Mouse (Mus musculus) stomach, embryonic 15.5 days (tissue): Measurements from ENCODE around the gene Tapbp. TPM values are rescaled to one million over a fixed set of nuclear protein-coding genes. Genes with fewer than 3 reads are reported as not detected.
A peak's percentile ranks its signal among the peaks of the same experiment; 100 is the strongest.

Source experiments
- ATAC-seq: fragments of 200-750 bp; cut with Nextera tagmentation; 2 replicates; pipeline ENCODE4 v1.8.0; 2017; ENCODE audit warnings: low read depth, moderate number of reproducible peaks, moderate TSS enrichment; ENCODE audit not compliant: insufficient read depth, low FRiP score
- H3K27ac ChIP-seq: fragments of 300-500 bp; sonication (generic); 2 replicates; pipeline ENCODE4 v1.5.1; 2015; ENCODE audit warnings: mild to moderate bottlenecking, inconsistent platforms
- H3K27me3 ChIP-seq: fragments of 300-500 bp; sonication (generic); replicated peaks from 2 replicates; pipeline ENCODE4 v1.6.1; 2015; ENCODE audit warnings: inconsistent platforms
- H3K36me3 ChIP-seq: fragments of 300-500 bp; sonication (generic); 2 replicates; pipeline ENCODE4 v1.6.1; 2015; ENCODE audit warnings: inconsistent platforms
- H3K4me1 ChIP-seq: fragments of 300-500 bp; sonication (generic); 2 replicates; pipeline ENCODE4 v1.6.1; 2015; ENCODE audit warnings: inconsistent platforms
- H3K4me2 ChIP-seq: fragments of 300-500 bp; sonication (generic); 2 replicates; pipeline ENCODE4 v1.6.1; 2015; ENCODE audit warnings: mild to moderate bottlenecking, inconsistent platforms
- H3K4me3 ChIP-seq: fragments of 300-500 bp; sonication (generic); replicated peaks from 2 replicates; pipeline ENCODE4 v1.5.1; 2015; ENCODE audit warnings: inconsistent platforms
- H3K9ac ChIP-seq: fragments of 300-500 bp; sonication (generic); 2 replicates; pipeline ENCODE4 v1.6.1; 2015; ENCODE audit warnings: inconsistent platforms
- H3K9me3 ChIP-seq: fragments of 300-500 bp; sonication (generic); 2 replicates; pipeline ENCODE4 v1.6.1; 2016; ENCODE audit warnings: inconsistent platforms
- WGBS: fragments of 180-500 bp; shearing (Covaris S2); methylation state at CpG from one replicate; pipeline ENCODE4 v1.1.7; 2015; 5-methylcytosine and 5-hydroxymethylcytosine counted together
- microRNA-seq: library from miRNA; unstranded; fragments of <30 nt; microRNA quantifications from one replicate; pipeline ENCODE4, GENCODE M21; 2016
- polyA plus RNA-seq: library from polyadenylated mRNA; unstranded; fragments of >200 nt; fragmentation: Nextera tagmentation; extraction: Ambion mirVana; gene quantifications from 2 replicates; pipeline ENCODE4 v1.2.1, GENCODE M21; 2015

The Tapbp gene
- polyA plus RNA-seq, 1 experiment from 2014 or later, result 50.1 TPM

DNA sequence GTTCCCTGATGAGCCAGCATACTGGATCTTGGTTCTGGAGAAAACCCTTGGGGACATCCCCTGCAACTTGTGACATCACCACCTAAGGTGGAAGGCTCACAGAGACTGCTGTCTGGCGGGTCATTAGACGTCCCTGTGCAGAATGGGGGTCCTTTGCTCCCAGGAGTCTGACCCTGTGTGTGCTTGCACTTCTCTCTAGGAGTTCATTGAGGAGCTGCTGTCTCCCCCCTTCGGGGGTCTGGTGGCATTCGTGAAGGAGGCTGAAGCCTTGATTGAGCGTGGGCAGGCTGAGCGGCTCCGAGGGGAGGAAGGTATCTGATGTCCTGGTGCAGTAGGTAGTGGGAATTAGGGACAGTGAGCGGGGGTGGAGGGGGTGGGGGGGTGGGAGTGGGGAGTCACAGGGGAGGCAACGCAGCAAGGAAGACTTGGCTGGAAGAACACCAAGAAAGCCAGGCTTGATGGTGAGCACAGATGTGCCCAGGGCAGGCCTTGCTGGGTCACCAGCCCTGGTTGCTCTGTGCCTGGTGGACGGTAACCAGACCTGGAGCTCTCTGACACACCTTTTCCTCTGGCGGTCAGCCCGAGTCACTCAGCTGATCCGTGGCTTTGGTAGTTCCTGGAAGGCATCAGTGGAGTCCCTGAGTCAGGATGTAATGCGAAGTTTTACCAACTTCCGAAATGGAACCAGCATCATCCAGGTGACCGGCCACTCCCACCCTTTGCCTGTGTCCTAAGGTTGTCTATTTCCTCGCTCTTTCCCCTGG, 49.6 kb downstream of the Tapbp start:
- Histone ChIP-seq H3K4me3 (no peak overlapping the region), H3K4me2 (no peak overlapping the region), H3K9ac (no peak overlapping the region), H3K9me3 (no peaks in the 10 kb centered on the region), H3K27ac (no peak overlapping the region), H3K36me3 (peaks cover 22% of the 10 kb centered on the region), H3K27me3 (no peaks in the 10 kb centered on the region), H3K4me1 (no peaks in the 10 kb centered on the region)
- 91% methylated on average over 17 of the region's 17 CpGs for WGBS
- no peak for ATAC-seq

GRCm38 (mm10) chr17:33965846-33966550, 50.3 kb downstream of the Tapbp start:
- Histone ChIP-seq H3K9ac (no peak overlapping the region), H3K4me3 (no peak overlapping the region), H3K4me1 (no peaks in the 10 kb centered on the region), H3K27me3 (no peaks in the 10 kb centered on the region), H3K27ac (no peak overlapping the region), H3K36me3 (peaks cover 21% of the 10 kb centered on the region), H3K9me3 (no peaks in the 10 kb centered on the region), H3K4me2 (no peak overlapping the region)
- 79% methylated on average over 16 of the region's 16 CpGs for WGBS
- no peak for ATAC-seq

DNA sequence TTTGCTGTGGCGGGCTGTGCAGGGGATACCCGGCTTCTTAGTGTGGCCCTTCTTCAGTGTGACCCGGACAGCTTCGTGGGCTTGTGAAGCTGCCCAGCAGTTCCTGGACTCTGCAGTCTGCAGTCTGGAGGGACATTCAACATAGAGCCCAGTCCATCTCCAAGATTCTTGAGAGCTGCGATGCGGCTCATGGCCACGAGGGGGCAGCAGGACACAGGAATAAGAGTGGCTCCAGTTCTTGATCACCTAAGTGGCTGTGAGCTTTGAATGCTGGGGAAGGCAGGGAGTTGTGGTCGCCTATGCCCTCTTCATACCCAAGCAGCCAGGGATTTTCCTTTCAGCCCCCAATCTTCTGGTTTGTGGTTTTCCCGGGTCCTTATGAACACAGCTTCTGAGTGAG, 52.8 kb downstream of the Tapbp start:
- no peak overlapping the region for H3K9ac ChIP-seq
- no peaks in the 10 kb centered on the region for H3K27me3 ChIP-seq
- 1% methylated on average over 9 of the region's 9 CpGs for WGBS
- no peak overlapping the region for H3K27ac ChIP-seq
- ATAC-seq, result peak; percentile 58
- H3K36me3 ChIP-seq, result peaks cover 12% of the 10 kb centered on the region; the same call in 1 of the 2 replicates
- no peak overlapping the region for H3K4me3 ChIP-seq
- H3K4me1 ChIP-seq, result no peaks in the 10 kb centered on the region
- H3K9me3 ChIP-seq, result no peaks in the 10 kb centered on the region
- no peak overlapping the region for H3K4me2 ChIP-seq

DNA sequence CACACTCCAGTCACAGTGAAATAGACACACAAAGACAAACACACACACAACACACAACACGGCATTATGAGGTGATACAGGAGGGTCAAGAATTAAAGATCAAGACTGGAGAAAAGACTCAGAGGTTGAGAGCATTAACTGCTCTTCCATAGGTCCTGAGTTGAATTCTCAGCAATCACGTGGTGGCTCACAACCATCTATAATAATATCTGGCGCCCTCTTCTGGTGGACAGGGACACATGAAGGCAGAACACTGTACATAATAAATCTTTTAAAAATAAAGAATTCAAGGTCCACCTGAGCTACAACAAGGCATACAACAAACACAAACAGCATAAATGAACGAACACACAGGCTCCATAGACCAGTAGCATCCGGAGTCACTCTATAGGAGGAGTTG, 53.2 kb downstream of the Tapbp start:
- H3K27ac ChIP-seq, result no peak overlapping the region
- peaks cover 9% of the 10 kb centered on the region; the same call in 1 of the 2 replicates for H3K36me3 ChIP-seq
- no peak overlapping the region for H3K9ac ChIP-seq
- H3K4me2 ChIP-seq, result no peak overlapping the region
- H3K9me3 ChIP-seq, result no peaks in the 10 kb centered on the region
- no peaks in the 10 kb centered on the region for H3K27me3 ChIP-seq
- no peak for ATAC-seq
- H3K4me1 ChIP-seq, result no peaks in the 10 kb centered on the region
- 24% methylated on average over 5 of the region's 5 CpGs for WGBS
- H3K4me3 ChIP-seq, result no peak overlapping the region

GRCm38 (mm10) chr17:33969394-33969793, 53.7 kb downstream of the Tapbp start:
- Histone ChIP-seq H3K4me3 (no peak overlapping the region), H3K27me3 (no peaks in the 10 kb centered on the region), H3K4me2 (no peak overlapping the region), H3K27ac (no peak overlapping the region), H3K9me3 (no peaks in the 10 kb centered on the region), H3K36me3 (peaks cover 7% of the 10 kb centered on the region; the same call in 1 of the 2 replicates), H3K9ac (no peak overlapping the region), H3K4me1 (no peaks in the 10 kb centered on the region)
- no peak for ATAC-seq
- WGBS, result 73% methylated on average over 4 of the region's 4 CpGs

DNA sequence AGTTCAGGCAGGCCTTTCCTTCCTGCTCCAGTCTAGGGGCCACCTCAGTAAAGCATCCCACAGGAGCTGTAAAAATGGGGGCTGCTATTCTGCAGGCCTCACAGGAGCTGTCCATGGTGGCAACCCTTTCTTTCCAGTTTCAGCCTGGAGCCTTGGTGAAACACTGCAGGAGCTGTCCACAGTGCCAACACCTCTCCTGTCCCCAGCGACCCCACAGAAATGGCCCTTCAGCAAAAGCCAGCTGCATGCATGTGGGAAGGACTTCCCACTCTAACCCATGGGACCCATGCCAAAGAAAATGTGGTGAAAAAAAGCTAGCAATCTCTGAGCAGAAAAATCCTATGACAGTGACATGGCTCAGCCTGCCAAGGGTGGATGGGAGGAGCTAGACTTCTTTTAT, 57.0 kb downstream of the Tapbp start:
- WGBS, result 9% methylated on average over 1 of the region's 1 CpGs

GRCm38 (mm10) chr17:33973572-33973971, 57.9 kb downstream of the Tapbp start:
- Histone ChIP-seq H3K9ac (no peak overlapping the region), H3K27me3 (peaks cover 23% of the 10 kb centered on the region), H3K27ac (no peak overlapping the region), H3K4me3 (no peak overlapping the region), H3K4me2 (no peak overlapping the region), H3K4me1 (peaks cover 10% of the 10 kb centered on the region; the same call in 1 of the 2 replicates), H3K36me3 (no peaks in the 10 kb centered on the region), H3K9me3 (no peaks in the 10 kb centered on the region)
- 62% methylated on average over 3 of the region's 3 CpGs for WGBS
- ATAC-seq, result no peak

More for the DNA sequence above, 57.0 kb downstream of the Tapbp start:
- Histone ChIP-seq H3K9ac (no peak overlapping the region), H3K9me3 (no peaks in the 10 kb centered on the region), H3K4me3 (no peak overlapping the region), H3K4me1 (0 out of 2 replicates have a peak, but pooled peaks cover 1% of the 10 kb centered on the region), H3K36me3 (no peaks in the 10 kb centered on the region), H3K27me3 (peaks cover 14% of the 10 kb centered on the region), H3K27ac (no peak overlapping the region), H3K4me2 (no peak overlapping the region)
- no peak for ATAC-seq

DNA sequence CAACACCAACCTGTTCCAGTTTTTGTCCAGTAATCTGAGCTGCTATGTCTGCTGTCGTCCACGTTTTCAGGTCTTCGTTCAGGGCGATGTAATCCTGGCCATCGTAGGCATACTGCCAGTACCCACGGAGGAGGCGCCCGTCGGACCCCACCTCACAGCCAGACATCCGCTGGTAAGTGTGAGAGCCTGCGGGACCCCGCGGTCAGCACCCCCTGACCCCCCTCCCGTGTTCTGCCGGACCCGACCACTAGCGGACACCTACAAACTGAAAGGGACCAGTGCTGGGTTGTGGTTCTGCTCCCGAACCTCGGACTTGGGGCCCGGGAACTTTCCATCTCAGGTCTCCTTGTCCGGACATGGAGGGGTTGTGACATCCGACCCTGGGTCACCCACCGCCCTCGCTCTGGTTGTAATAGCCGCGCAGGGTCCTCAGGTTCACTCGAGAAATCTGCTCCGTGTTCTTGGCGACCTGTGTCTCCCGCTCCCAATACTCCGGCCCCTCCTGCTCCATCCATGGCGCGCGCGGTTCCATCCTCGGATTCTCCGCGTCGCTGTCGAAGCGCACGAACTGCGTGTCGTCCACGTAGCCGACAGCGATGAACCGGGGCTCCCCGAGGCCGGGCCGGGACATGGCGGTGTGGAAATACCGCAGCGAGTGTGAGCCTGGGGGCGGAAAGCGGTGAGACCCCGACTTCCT, 62.3 kb downstream of the Tapbp start:
- Histone ChIP-seq H3K4me2 (peak overlapping the region; percentile 81), H3K9me3 (no peaks in the 10 kb centered on the region), H3K27me3 (peaks cover 42% of the 10 kb centered on the region), H3K4me3 (peak overlapping the region; percentile 42), H3K27ac (no peak overlapping the region), H3K4me1 (peaks cover 19% of the 10 kb centered on the region; the same call in 1 of the 2 replicates), H3K9ac (no peak overlapping the region), H3K36me3 (no peaks in the 10 kb centered on the region)
- WGBS, result 2% methylated on average over 57 of the region's 57 CpGs
- no peak for ATAC-seq

DNA sequence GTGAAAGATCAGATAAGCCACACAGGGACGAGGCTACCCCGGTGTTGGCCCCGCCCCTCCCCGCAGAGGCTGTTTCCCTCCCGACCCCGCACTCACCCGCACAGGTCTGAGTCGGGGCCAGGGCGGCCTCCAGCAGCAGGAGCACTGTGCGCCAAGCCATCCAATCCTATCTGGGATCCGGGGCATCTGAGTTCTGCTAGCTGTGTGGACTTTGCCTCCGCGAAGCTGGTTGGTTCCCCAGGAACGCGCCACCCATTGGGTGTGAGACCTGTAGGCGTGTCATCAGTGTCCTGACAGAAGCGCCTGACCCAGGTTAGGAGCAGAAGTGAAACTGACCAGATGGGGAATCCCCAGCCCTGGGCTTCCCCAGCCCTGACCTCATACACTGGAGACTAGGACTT, 62.9 kb downstream of the Tapbp start:
- no peaks in the 10 kb centered on the region for H3K36me3 ChIP-seq
- ATAC-seq, result peak; percentile 85
- no peak overlapping the region for H3K27ac ChIP-seq
- WGBS, result 1% methylated on average over 16 of the region's 17 CpGs
- peaks cover 42% of the 10 kb centered on the region for H3K27me3 ChIP-seq
- no peaks in the 10 kb centered on the region for H3K9me3 ChIP-seq
- no peak overlapping the region for H3K9ac ChIP-seq
- H3K4me2 ChIP-seq, result peak overlapping the region; percentile 81
- H3K4me1 ChIP-seq, result peaks cover 19% of the 10 kb centered on the region; the same call in 1 of the 2 replicates
- H3K4me3 ChIP-seq, result peak overlapping the region; percentile 42

Small RNAs within 50 kb of the gene (microRNA-seq; reads per million reads assigned to microRNA genes)
- gene Gm27740, result not detected

Other genes with a start within 250 kb of the Tapbp start
- gene Hnrnpm, start 229.0 kb upstream of the Tapbp start, polyA plus RNA-seq, result 248 and 307 TPM in 2 replicates
- gene March2, start 197.2 kb upstream of the Tapbp start, polyA plus RNA-seq, result 59.8 and 70.8 TPM in 2 replicates
- 249 and 270 TPM in 2 replicates for gene Rab11b, start 155.4 kb upstream of the Tapbp start, polyA plus RNA-seq
- 22.6 and 24.7 TPM in 2 replicates for gene Angptl4, start 134.1 kb upstream of the Tapbp start, polyA plus RNA-seq
- gene Kank3, start 105.4 kb upstream of the Tapbp start, polyA plus RNA-seq, result 31.4 and 31.5 TPM in 2 replicates
- gene Rps28, start 91.3 kb upstream of the Tapbp start, polyA plus RNA-seq, result 888 and 917 TPM in 2 replicates
- gene Ndufa7, start 91.3 kb upstream of the Tapbp start, polyA plus RNA-seq, result 459 and 493 TPM in 2 replicates
- gene Cd320, start 72.8 kb upstream of the Tapbp start, polyA plus RNA-seq, result 59.1 and 62.6 TPM in 2 replicates
- gene Gm7029, start 42.1 kb upstream of the Tapbp start, polyA plus RNA-seq, result not detected in 2 replicates
- 7.7 and 7.9 TPM in 2 replicates for gene Kifc1, start 25.2 kb upstream of the Tapbp start, polyA plus RNA-seq
- gene Platr17, start 10.8 kb upstream of the Tapbp start, polyA plus RNA-seq, result 0.95 and 1.1 TPM in 2 replicates
- gene Daxx, start 6.5 kb upstream of the Tapbp start, polyA plus RNA-seq, result 39.1 and 41.5 TPM in 2 replicates
- 15.4 and 16.6 TPM in 2 replicates for gene Zbtb22, start within 50 bp of the Tapbp start, polyA plus RNA-seq
- gene Rgl2, start 13.6 kb downstream of the Tapbp start, polyA plus RNA-seq, result 38.5 and 43.6 TPM in 2 replicates
- gene Pfdn6, start 24.4 kb downstream of the Tapbp start, polyA plus RNA-seq, result 155 and 159 TPM in 2 replicates
- gene Wdr46, start 24.8 kb downstream of the Tapbp start, polyA plus RNA-seq, result 36.1 and 40.6 TPM in 2 replicates
- 7.5 and 8.2 TPM in 2 replicates for gene B3galt4, start 35.6 kb downstream of the Tapbp start, polyA plus RNA-seq
- gene Vps52, start 39.9 kb downstream of the Tapbp start, polyA plus RNA-seq, result 42.4 and 49.2 TPM in 2 replicates
- gene Rps18, start 40.1 kb downstream of the Tapbp start, polyA plus RNA-seq, result 1,803 TPM in 2 replicates
- gene H2-K1, start 84.4 kb downstream of the Tapbp start, polyA plus RNA-seq, result 112 and 124 TPM in 2 replicates
- gene Ring1, start 108.8 kb downstream of the Tapbp start, polyA plus RNA-seq, result 19.3 and 21.0 TPM in 2 replicates
- gene H2-Ke6, start 112.2 kb downstream of the Tapbp start, polyA plus RNA-seq, result 50.8 and 58.4 TPM in 2 replicates
- 169 and 199 TPM in 2 replicates for gene Slc39a7, start 115.8 kb downstream of the Tapbp start, polyA plus RNA-seq
- 43.6 and 45.0 TPM in 2 replicates for gene Rxrb, start 115.9 kb downstream of the Tapbp start, polyA plus RNA-seq
- 1.3 and 1.5 TPM in 2 replicates for gene Col11a2, start 123.5 kb downstream of the Tapbp start, polyA plus RNA-seq
- gene H2-Oa, start 176.4 kb downstream of the Tapbp start, polyA plus RNA-seq, result 0.79 and 1.2 TPM in 2 replicates
- 10.8 and 12.1 TPM in 2 replicates for gene H2-DMa, start 203.6 kb downstream of the Tapbp start, polyA plus RNA-seq
- gene Brd2, start 206.7 kb downstream of the Tapbp start, polyA plus RNA-seq, result 98.3 and 107 TPM in 2 replicates
- 0.58 and 0.87 TPM in 2 replicates for gene H2-DMb2, start 227.4 kb downstream of the Tapbp start, polyA plus RNA-seq
- 2.2 and 2.8 TPM in 2 replicates for gene H2-DMb1, start 237.2 kb downstream of the Tapbp start, polyA plus RNA-seq